Mouse (Mus musculus): ENCODE measurements around the gene Iars2.

Gene Iars2

DNA sequence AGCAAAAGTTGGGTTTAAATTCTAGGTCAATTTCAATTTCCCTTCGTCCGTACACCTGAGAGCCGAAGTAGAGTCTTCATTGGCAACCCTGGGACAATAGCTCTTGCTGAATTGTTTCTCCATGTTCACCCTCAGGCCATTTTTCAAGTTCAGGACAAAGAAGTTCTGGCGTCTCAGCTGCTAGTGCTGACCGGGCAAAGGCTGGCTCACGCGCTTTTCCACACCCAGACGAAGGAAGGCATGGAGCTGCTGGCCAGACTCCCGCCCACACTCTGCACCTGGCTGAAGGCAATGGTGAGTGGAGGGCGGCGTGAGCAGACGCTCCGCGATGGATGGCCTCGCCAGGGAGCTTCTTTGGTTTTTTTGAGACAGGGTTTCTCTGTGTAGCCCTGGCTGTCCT is 45.9 kb downstream of the Iars2 start:
- TF ChIP-seq NANOG (IDR thresholded peaks at IDR 0.05; ENCODE audit: borderline replicate concordance, low read length) = no peak
- TF ChIP-seq POU5F1 (IDR thresholded peaks at IDR 0.05; ENCODE audit: borderline replicate concordance, low read length) = no peak
- no peak for TF ChIP-seq CTCF (conservative IDR thresholded peaks at IDR 0.05; ENCODE audit: low read length)
- H3K27me3 ChIP-seq (ENCODE audit: insufficient read depth, low read length) = no peaks in the 10 kb centered on the region
- no peaks in the 10 kb centered on the region for H3K9me3 ChIP-seq (ENCODE audit: low read length)
- H3K36me3 ChIP-seq (ENCODE audit: insufficient read depth, low read length) = peaks cover 98% of the 10 kb centered on the region
- 0 out of 2 replicates have a peak, but pooled peaks cover 2% of the 10 kb centered on the region for H3K4me1 ChIP-seq (replicated peaks; ENCODE audit: low read depth, low read length)
- no peak overlapping the region for H3K4me3 ChIP-seq (replicated peaks; ENCODE audit: low read length)

DNA sequence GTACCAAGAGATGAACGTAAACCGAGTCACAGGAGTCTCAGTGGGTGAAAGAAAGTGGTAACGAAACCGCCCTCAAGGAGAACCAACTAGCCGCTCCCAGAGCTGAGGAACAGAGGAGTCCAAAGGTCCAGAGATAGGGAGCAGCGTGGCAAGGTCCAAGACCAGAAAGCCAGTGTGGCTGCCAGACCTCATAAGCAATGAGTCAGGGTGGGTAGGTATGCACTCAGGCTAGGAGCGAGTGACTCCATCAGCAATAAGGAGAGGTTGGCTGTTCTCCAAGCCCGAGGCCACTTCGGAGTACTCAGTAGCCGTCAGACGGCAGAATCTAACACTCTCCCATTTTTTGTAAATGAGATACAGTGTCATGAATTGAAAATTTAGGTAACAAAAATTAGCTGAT is 46.4 kb downstream of the Iars2 start:
- no peak for TF ChIP-seq NANOG (IDR thresholded peaks at IDR 0.05; ENCODE audit: borderline replicate concordance, low read length)
- no peak for TF ChIP-seq CTCF (conservative IDR thresholded peaks at IDR 0.05; ENCODE audit: low read length)
- TF ChIP-seq POU5F1 (IDR thresholded peaks at IDR 0.05; ENCODE audit: borderline replicate concordance, low read length) = no peak

DNA sequence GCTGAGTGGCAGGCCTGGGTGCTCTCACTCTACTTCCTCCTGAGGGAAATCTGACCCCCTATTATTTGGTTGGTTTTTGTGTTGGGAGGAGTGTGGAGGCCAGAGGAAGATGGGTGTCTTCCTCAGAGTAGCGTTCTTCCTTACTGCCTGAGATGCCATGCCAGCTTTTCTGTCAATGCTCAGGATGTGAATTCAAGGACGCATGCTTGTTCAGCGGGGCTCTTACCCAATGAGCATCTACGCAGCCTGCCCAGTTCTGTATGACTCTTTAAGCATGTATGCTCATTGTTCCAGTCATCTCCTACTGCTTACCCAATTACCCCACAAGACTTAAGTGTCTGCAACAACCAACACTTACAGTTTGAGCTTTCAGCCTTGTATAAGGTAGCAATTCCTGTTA is 48.6 kb downstream of the Iars2 start:
- peaks cover 98% of the 10 kb centered on the region for H3K36me3 ChIP-seq (ENCODE audit: insufficient read depth, low read length)
- TF ChIP-seq CTCF (conservative IDR thresholded peaks at IDR 0.05; ENCODE audit: low read length) (no peak), POU5F1 (IDR thresholded peaks at IDR 0.05; ENCODE audit: borderline replicate concordance, low read length) (no peak), NANOG (IDR thresholded peaks at IDR 0.05; ENCODE audit: borderline replicate concordance, low read length) (no peak)

More for the DNA sequence above, 46.4 kb downstream of the Iars2 start:
- Histone ChIP-seq H3K27me3 (ENCODE audit: insufficient read depth, low read length) (no peaks in the 10 kb centered on the region), H3K9me3 (ENCODE audit: low read length) (no peaks in the 10 kb centered on the region), H3K4me3 (replicated peaks; ENCODE audit: low read length) (no peak overlapping the region), H3K36me3 (ENCODE audit: insufficient read depth, low read length) (peaks cover 98% of the 10 kb centered on the region), H3K4me1 (replicated peaks; ENCODE audit: low read depth, low read length) (0 out of 2 replicates have a peak, but pooled peaks cover 2% of the 10 kb centered on the region)

DNA sequence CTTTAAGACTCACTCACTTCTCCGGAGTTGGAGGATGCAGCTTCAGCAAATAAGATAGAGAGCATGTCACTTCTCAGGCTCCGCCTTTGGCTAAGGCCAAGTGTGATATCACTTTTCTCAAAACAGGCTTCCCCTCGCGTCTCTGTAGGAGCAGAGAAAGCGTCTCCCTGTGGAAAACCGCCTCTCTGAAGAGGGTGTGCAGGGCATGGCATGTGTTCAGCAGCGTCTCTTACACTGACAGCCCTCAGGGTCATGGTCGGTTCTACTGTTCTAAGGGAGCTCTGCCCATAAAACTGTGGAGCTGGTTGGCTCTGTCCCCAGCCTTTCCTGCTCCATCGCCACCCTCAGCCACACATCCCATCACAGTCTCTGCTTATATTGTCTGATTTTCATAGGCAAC is 49.9 kb downstream of the Iars2 start:
- H3K27me3 ChIP-seq (ENCODE audit: insufficient read depth, low read length) = no peaks in the 10 kb centered on the region
- TF ChIP-seq CTCF (conservative IDR thresholded peaks at IDR 0.05; ENCODE audit: low read length) = no peak
- TF ChIP-seq POU5F1 (IDR thresholded peaks at IDR 0.05; ENCODE audit: borderline replicate concordance, low read length) = no peak
- no peak for TF ChIP-seq NANOG (IDR thresholded peaks at IDR 0.05; ENCODE audit: borderline replicate concordance, low read length)
- peaks cover 96% of the 10 kb centered on the region for H3K36me3 ChIP-seq (ENCODE audit: insufficient read depth, low read length)
- H3K9me3 ChIP-seq (ENCODE audit: low read length) = no peaks in the 10 kb centered on the region
- H3K4me1 ChIP-seq (replicated peaks; ENCODE audit: low read depth, low read length) = no peaks in the 10 kb centered on the region
- H3K4me3 ChIP-seq (replicated peaks; ENCODE audit: low read length) = no peak overlapping the region

More for the DNA sequence above, 48.6 kb downstream of the Iars2 start:
- H3K9me3 ChIP-seq (ENCODE audit: low read length) = no peaks in the 10 kb centered on the region
- H3K27me3 ChIP-seq (ENCODE audit: insufficient read depth, low read length) = no peaks in the 10 kb centered on the region
- no peak overlapping the region for H3K4me3 ChIP-seq (replicated peaks; ENCODE audit: low read length)
- no peaks in the 10 kb centered on the region for H3K4me1 ChIP-seq (replicated peaks; ENCODE audit: low read depth, low read length)

DNA sequence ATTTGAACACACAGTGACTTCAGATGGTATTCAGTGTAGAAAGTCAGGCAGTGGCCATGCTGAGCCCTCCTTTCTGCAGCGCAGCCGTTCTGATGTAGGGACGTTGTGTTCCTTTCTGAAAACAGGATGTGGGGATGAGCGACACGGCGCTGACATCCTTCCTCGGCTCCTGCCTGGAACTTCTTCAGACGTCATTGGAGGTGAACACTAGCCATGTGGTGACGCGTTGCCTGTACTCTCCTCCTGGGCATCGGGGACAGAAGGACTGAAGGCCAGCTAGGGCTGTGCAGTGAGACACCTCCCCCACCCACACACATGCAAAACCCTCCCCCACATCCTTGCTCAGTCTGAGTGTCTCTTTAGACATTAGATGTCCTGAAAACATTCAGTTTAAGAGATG is 52.2 kb downstream of the Iars2 start:
- Histone ChIP-seq H3K36me3 (ENCODE audit: insufficient read depth, low read length) (peaks cover 91% of the 10 kb centered on the region), H3K27me3 (ENCODE audit: insufficient read depth, low read length) (no peaks in the 10 kb centered on the region), H3K4me1 (replicated peaks; ENCODE audit: low read depth, low read length) (no peaks in the 10 kb centered on the region), H3K9me3 (ENCODE audit: low read length) (no peaks in the 10 kb centered on the region), H3K4me3 (replicated peaks; ENCODE audit: low read length) (no peak overlapping the region)
- TF ChIP-seq CTCF (conservative IDR thresholded peaks at IDR 0.05; ENCODE audit: low read length) = no peak
- TF ChIP-seq POU5F1 (IDR thresholded peaks at IDR 0.05; ENCODE audit: borderline replicate concordance, low read length) = no peak
- TF ChIP-seq NANOG (IDR thresholded peaks at IDR 0.05; ENCODE audit: borderline replicate concordance, low read length) = no peak

DNA sequence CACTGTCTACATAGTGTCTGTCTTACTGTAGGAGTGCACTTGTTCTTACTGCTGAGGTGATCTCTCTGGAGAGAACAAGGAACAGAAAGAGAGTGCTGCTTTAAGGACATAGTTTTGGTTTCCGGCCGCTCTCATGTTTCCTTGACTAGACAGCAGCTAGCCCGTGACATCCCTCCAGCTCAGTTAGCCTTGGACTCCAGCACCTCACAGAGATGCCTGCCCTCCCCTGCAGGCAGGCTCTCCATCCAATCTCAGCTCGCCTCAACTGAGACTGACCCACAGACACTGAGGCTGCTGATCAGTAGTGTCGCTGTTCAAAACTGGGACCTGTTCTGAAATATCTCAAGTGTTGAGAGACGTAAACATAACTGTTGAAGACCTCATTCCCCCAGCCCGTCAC is 53.2 kb downstream of the Iars2 start:
- peaks cover 89% of the 10 kb centered on the region for H3K36me3 ChIP-seq (ENCODE audit: insufficient read depth, low read length)
- no peaks in the 10 kb centered on the region for H3K27me3 ChIP-seq (ENCODE audit: insufficient read depth, low read length)
- H3K4me3 ChIP-seq (replicated peaks; ENCODE audit: low read length) = no peak overlapping the region
- no peaks in the 10 kb centered on the region for H3K9me3 ChIP-seq (ENCODE audit: low read length)
- H3K4me1 ChIP-seq (replicated peaks; ENCODE audit: low read depth, low read length) = no peaks in the 10 kb centered on the region
- TF ChIP-seq POU5F1 (IDR thresholded peaks at IDR 0.05; ENCODE audit: borderline replicate concordance, low read length) = no peak
- TF ChIP-seq CTCF (conservative IDR thresholded peaks at IDR 0.05; ENCODE audit: low read length) = no peak
- no peak for TF ChIP-seq NANOG (IDR thresholded peaks at IDR 0.05; ENCODE audit: borderline replicate concordance, low read length)

DNA sequence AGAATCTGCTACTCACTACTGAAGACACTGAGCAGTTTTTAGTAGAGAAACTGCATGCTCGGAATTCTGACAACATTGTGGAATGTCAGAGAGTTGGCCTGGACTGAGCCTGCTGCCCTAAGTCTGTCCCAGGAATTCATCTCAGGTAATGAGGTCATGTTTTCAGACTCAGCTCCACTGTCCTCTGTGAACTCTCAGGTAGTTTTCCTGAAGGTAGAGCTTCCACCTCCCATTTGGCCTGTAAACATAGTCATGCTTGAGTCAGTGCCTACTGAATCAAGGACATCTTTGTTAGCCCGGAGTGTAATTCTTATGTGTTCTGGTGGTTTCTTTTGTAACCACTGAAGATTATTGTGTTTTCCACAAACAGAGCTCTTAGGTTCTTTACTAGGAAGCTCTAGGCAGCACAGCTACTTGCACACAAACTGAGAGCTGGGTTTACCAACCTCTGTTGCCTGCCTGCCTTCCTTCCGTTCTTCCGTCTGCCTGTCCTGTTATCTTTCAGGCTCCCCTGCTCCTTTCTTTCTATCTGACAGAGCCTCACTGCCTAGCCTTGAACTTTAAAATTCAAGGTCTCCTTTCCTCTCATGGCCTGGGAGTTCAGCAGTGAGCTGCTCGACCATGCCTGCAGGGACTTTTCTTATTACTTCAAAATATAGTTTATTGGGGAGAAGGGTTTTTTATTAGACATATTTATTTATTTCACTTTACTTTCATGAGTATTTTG is 54.2 kb downstream of the Iars2 start:
- Histone ChIP-seq H3K4me3 (replicated peaks; ENCODE audit: low read length) (no peak overlapping the region), H3K36me3 (ENCODE audit: insufficient read depth, low read length) (peaks cover 87% of the 10 kb centered on the region), H3K9me3 (ENCODE audit: low read length) (no peaks in the 10 kb centered on the region), H3K4me1 (replicated peaks; ENCODE audit: low read depth, low read length) (no peaks in the 10 kb centered on the region), H3K27me3 (ENCODE audit: insufficient read depth, low read length) (no peaks in the 10 kb centered on the region)
- TF ChIP-seq CTCF (conservative IDR thresholded peaks at IDR 0.05; ENCODE audit: low read length) (no peak), POU5F1 (IDR thresholded peaks at IDR 0.05; ENCODE audit: borderline replicate concordance, low read length) (no peak), NANOG (IDR thresholded peaks at IDR 0.05; ENCODE audit: borderline replicate concordance, low read length) (no peak)

DNA sequence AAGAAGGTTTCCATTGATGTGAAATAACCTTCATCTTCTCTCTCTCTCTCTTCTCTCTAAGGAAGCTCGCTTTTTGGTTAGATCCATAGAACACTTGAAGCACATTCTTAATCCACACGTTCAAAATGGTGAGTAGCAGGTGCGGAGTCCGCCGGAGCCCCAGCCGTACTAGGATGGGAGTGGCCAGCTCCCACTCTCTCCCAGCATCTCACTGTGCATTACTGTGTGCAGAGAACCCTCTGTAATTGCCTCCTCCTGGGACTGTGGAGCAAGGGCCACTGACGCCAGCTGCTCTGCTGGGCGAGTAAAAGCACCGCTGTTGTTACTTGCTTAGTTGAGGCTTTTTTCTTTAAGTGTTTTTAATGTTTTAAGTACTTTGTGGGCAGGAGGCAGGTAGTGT is 57.8 kb downstream of the Iars2 start:
- TF ChIP-seq POU5F1 (IDR thresholded peaks at IDR 0.05; ENCODE audit: borderline replicate concordance, low read length) = no peak

More for the DNA sequence above, 57.8 kb downstream of the Iars2 start:
- Histone ChIP-seq H3K27me3 (ENCODE audit: insufficient read depth, low read length) (no peaks in the 10 kb centered on the region), H3K36me3 (ENCODE audit: insufficient read depth, low read length) (peaks cover 75% of the 10 kb centered on the region), H3K9me3 (ENCODE audit: low read length) (no peaks in the 10 kb centered on the region), H3K4me3 (replicated peaks; ENCODE audit: low read length) (no peak overlapping the region), H3K4me1 (replicated peaks; ENCODE audit: low read depth, low read length) (no peaks in the 10 kb centered on the region)

All from E14TG2a.4 (cell line).